Mouse (Mus musculus) right cerebral cortex, postnatal 10 days (tissue): ENCODE results near the gene Srrm4.

ENCODE experiments used
- DNase-seq, 2 experiments: peaks; one replicate each; pipeline ENCODE4 v3.0.0; 2021; ENCODE audit warnings: low spot score in 2 of 2

Gene Srrm4

DNA sequence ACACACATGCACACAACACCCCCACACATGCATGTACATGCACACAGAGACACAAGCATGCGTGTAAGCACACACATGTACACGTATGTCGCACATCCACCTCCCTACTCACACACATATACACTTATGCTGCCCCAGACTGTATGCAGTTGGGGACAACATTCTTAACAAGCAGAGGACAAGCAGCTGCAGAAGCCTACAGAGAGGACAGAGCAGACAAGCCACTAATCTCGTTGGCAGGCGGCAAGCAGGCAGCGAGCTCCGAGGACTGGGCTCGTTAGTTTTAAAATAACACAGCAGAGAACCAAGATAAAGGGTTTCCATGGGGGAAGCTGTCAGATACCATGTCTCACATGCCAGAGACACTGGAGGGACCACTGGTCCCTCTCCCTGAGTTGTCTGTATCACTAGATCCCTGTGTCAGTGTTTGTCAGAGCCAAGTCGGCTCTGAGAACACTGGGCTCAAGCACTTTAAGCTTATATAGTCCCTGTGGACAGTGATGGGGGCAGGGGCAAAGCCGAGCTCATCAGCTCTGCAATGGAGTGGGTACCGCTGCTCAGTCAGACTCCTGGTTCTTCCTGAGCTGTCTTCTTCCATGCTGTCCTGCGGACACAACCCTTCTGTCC lies 99.7 kb downstream of the Srrm4 start:
- DNase-seq: peak in 1 of 2 experiments; percentile 58

DNA sequence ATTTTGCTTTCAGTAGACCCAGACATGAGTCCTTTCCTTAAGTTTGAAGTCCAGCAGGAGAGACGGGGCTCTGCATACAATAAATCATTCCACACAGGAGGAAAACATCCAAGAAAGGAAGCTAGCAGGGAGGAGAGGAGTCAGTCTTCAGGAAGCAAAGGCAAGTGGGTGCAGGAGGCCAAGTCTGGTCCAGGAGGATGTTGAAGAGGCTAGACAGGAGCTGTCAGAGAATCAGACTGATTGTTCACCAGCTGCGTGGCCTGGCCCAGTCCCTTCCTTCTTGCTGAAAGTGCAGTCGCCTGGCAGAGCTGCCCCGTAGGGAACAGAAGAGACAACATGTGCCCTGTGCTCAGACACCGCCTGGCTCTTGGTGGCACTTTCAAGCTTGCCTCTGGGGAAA lies 100.8 kb downstream of the Srrm4 start:
- no peak for DNase-seq

DNA sequence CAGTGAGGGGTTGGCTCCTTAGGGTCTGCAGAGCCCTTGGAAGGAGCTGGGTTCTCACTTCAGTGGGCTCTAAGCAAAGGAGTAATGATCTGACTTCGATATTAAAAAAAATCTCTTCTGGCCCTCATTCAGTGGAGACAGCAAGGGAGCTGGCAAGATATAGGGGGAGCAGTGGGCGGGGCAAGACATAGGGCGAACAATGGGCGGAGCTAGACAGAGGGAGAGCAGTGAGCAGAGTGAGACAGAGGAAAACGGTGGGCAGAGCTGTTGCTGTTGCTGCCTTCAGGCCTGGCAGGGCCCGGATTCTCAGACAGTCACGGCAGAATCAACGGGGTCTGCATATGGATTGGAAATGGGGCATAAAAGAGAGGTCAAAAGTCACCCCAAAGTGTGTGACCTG lies 102.0 kb downstream of the Srrm4 start:
- DNase-seq: no peak

DNA sequence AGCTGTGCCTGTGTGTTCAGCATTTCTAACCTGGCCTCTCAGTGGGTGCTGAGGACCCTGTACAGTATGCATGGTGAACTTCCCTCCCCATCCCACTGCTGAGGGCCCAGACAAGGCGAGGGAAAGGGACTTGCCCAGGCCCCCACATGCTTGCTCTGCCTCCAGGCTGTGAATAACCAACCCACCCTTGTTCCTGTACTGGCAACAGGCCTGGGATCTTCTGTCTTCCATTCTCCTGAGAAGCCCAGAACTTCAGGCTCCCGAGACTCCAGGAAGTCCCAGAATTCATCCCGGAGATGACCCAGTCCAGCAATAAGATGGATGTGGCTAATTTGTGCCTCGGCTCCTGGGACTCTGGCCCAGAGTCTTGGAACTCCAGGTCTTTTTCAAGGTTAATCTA lies 105.5 kb downstream of the Srrm4 start:
- no peak for DNase-seq

GRCm38 (mm10) chr5:116485069-116485468 lies 106.5 kb downstream of the Srrm4 start:
- DNase-seq: peak; percentile 55 to 64

DNA sequence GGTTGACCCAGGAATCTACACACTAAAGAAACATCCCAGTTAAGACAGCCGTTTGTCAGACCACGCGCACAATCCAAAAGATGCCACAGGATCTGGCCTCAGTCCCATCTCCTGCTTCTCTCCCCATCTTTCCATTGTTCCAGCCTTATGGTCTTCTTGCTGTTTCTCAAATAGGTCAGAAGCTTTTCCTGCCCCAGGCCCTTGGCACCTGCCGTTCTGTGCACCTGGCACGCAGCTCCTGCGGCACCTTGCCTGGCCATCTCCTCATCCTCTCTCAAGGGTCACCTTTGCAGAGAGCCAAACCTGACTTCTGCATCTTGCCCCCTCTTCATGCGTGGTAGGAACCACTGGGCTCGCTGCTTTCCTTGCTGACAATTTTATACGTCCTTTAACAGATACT lies 107.4 kb downstream of the Srrm4 start:
- no peak for DNase-seq

- no peak for DNase-seq
These were observed 112.8 kb downstream of the Srrm4 start for GRCm38 (mm10) chr5:116478607-116479371.

DNA sequence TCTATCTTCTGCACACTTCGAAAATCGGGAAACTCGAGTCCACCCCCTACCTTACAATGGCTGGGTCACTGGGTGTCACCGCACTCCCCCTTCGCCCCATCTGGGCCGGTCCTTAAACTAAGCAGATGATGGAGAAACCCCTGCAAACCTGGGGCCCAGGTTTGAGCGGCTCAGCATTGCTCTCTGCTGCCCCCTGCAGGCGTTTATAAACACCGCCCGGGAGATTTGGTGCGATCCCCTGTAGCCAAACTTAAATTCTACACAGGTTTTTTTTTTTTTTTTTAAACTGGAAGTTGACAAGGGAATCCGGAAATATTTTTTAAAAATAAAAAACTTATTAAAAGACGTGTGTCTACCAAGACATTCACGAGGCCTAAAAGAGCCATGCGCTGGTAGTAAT lies 115.6 kb downstream of the Srrm4 start:
- DNase-seq: peak in 1 of 2 experiments; percentile 64

DNA sequence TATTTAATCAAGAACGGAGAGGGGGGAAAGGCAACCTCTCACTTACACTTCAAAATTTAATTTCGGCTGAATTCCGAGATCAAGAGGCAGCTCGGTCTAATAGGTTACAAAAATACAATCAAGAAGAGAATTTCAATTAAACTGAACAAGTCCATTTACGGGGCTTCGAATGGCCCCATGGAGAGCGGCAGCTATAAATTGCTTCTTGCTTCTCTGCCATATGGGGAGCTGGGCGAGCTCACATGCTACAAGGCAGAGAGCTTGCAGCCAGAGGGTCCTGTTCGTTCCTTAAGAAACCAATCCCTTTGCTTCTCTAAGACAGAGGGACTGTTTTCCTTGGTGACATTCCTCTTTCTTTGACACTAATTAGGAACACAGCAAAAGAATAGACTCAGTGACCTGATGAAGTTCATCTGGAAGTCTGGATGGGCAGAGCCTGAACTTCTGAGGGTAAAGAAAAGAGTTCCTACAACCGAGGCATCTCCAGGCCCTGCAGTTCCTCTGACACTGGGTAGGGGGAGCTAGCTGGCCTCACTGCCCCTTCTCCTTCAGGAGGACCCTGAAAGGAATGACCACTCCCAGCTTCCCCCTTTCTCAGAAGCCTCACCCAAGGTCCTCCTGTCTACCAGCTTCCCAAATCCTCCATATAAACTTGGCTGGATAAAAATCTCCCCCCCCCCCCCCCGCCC lies 130.1 kb downstream of the Srrm4 start:
- DNase-seq: no peak

DNA sequence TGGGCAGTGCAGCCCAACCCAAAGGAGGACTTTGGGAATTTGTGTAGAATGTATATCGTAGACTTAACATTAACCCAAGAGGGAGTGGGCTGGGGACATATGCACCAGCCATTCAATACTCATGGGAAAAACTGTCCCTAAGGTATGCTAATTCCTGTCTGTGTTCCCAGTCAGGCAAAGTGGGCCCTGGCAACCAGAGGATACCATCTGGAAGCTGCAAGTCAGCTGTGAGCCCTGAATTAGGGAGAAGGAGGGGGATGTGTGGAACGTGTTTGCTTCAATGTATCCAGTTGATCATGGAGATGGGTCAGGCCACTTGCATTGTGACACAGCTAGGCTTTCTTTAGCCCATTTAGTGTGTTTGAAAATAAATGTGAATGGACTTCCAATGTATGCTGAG lies 131.6 kb downstream of the Srrm4 start:
- peak; percentile 56 to 74 for DNase-seq

GRCm38 (mm10) chr5:116457791-116458190 lies 133.8 kb downstream of the Srrm4 start:
- DNase-seq: no peak

GRCm38 (mm10) chr5:116456796-116457515 lies 134.7 kb downstream of the Srrm4 start:
- DNase-seq: no peak

- peak; percentile 62 to 68 for DNase-seq
These were observed 138.2 kb downstream of the Srrm4 start for GRCm38 (mm10) chr5:116453401-116453851.

DNA sequence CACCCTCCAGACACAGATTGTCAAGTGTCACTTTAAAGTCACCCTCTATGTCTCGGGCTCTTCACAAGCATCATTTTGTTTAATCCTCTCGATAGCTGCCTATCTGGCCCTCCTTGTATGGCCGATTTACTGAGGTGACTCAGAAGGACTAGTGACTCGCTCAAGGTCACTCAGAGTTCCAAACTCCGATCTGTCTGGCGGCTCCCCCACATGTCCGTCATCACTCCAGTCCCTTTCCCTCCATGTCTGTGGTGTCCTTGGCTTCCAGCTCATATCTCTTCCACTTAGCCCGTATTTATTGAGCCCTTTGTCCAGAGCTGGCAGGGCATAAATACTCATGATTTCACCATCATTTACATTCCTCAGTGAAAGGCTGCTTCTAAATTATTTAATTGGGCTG lies 140.7 kb downstream of the Srrm4 start:
- no peak for DNase-seq

GRCm38 (mm10) chr5:116449522-116450225 lies 141.9 kb downstream of the Srrm4 start:
- DNase-seq: no peak

DNA sequence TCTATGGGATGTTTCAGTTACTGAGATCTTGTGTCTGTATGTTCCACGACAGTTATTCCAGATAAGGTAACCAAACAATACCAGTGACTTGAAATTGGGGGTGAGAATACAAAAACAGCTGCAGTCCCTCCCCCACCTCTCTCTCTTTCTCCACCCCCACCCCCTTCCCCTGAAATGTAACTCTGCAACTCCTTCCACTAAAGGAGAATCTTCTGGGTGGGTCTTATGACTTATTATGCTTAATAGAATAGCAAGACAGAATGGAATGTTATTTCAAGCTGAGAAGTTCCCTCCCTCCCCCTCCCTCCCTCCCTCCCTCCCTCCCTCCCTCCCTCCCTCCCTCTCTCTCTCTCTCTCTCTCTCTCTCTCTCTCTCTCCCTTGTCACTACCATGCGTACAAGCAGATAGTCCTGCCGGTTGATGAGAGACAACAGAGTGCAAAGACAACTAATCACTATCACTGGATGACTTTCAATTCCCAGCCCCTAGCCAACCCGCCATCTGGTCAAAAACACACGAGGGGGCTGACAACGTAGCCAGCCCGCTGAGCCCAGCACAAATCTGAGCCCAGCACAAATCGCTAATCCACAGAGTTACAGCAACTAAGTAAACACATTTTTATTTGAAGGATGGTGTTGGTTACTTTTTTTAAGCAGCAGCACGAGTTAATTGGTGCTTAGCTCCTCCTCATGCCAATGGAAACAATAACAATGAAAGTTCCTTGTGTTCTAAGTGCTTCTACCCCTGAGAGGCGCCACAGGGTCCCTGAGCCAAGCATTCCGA lies 143.0 kb downstream of the Srrm4 start:
- no peak for DNase-seq

DNA sequence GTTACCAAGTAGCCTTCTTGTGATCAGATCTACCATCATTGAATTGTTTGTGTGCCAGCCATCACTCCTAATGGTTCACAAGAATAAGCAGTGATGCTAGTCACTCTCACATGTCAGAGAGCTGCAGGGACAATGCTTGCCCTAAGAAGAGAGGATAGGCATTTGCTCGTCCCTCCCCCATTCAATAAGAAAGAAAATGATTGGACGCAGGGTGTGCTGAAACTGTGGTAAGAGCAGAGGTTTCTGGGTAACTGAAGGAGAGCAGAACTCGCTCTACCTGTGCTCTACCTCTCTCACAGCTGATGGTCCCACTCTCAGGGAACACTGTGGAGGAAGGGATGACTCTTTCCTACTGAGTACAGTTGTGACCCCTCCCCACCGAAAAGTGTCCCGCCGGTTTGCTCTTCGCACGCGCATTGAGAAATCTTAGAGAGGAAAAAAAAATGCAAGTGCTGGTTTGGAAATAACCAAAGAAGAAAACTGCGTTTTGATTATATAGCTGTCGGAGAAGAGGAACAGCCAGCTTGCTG lies 143.7 kb downstream of the Srrm4 start:
- DNase-seq: no peak

- DNase-seq: peak; percentile 51 to 53
These were observed 145.1 kb downstream of the Srrm4 start for GRCm38 (mm10) chr5:116446552-116446951.

GRCm38 (mm10) chr5:116445634-116446367 lies 145.8 kb downstream of the Srrm4 start:
- no peak for DNase-seq

- DNase-seq: peak in 1 of 2 experiments; percentile 53
These were observed 147.1 kb downstream of the Srrm4 start for GRCm38 (mm10) chr5:116444517-116444916.
